Mouse (Mus musculus) bone marrow, adult 2 months (tissue): ENCODE data around the gene Pmfbp1. TPM values are rescaled to one million over a fixed set of nuclear protein-coding genes. Genes with fewer than 3 reads are reported as not detected.
"Not testable (repeated sequence)": the region's sequence is repeated elsewhere in the genome, so short reads cannot be mapped to it uniquely, and the experiment has no call there.

Experiments used
- H3K27ac ChIP-seq: fragments of 200-500 bp; 2 replicates; pipeline ENCODE4 v1.5.1; 2012; ENCODE audit warnings: low read depth, mild to moderate bottlenecking, control low read depth, inconsistent platforms, low read length; ENCODE audit not compliant: control insufficient read depth, poor library complexity, insufficient read depth
- H3K4me1 ChIP-seq: fragments of 200-500 bp; 2 replicates; pipeline ENCODE4 v1.6.1; 2011; ENCODE audit warnings: low read length; ENCODE audit not compliant: control insufficient read depth, insufficient read depth
- H3K4me3 ChIP-seq: fragments of 200-500 bp; replicated peaks from 2 replicates; pipeline ENCODE3; 2011; ENCODE audit warnings: mild to moderate bottlenecking, low read depth, low read length, control low read depth; ENCODE audit not compliant: control insufficient read depth
- CTCF ChIP-seq: fragments of 200-500 bp; IDR thresholded peaks from 2 replicates; pipeline ENCODE4 v1.5.1; 2011; ENCODE audit warnings: low read length, control low read depth; ENCODE audit not compliant: control insufficient read depth, insufficient read depth
- POLR2A ChIP-seq: fragments of 200-500 bp; IDR thresholded peaks from 2 replicates; pipeline ENCODE4 v1.6.1; 2011; ENCODE audit warnings: low read depth, mild to moderate bottlenecking, control low read depth, low read length, borderline replicate concordance; ENCODE audit not compliant: control insufficient read depth
- WGBS: fragments of 180-500 bp; shearing (Covaris S2); methylation state at CpG from one replicate; pipeline ENCODE4 v1.1.7; 2018; 5-methylcytosine and 5-hydroxymethylcytosine counted together
- polyA plus RNA-seq: library from polyadenylated mRNA; stranded (reverse); fragments of >200 nt; gene quantifications from 2 replicates; pipeline ENCODE4 v1.2.4, GENCODE M21; 2011; ENCODE audit warnings: low replicate concordance; ENCODE audit not compliant: missing spikeins, insufficient read depth, insufficient read length

Gene Pmfbp1
- polyA plus RNA-seq = not detected in 2 replicates

GRCm38 (mm10) chr8:109493727-109494126 is at the start of gene Pmfbp1:
TSS of gene Pmfbp1 (plus strand) at chr8:109494027.
- WGBS = 87% methylated on average over 6 of the region's 6 CpGs
- no peak within 1 kb of the TSS for H3K27ac ChIP-seq
- no peak within 1 kb of the TSS for H3K4me3 ChIP-seq
- TF ChIP-seq POLR2A (no peak), CTCF (no peak)
- no peaks in the 10 kb centered on the region for H3K4me1 ChIP-seq

- not testable (repeated sequence) for H3K4me1 ChIP-seq, H3K27ac ChIP-seq, H3K4me3 ChIP-seq
- WGBS = 29% methylated on average over 7 of the region's 7 CpGs
These were observed 46.9 kb upstream of the Pmfbp1 start for GRCm38 (mm10) chr8:109446896-109447295.

GRCm38 (mm10) chr8:109451000-109451399 is 42.8 kb upstream of the Pmfbp1 start:
- no peak for TF ChIP-seq CTCF
- no peak for TF ChIP-seq POLR2A
- H3K4me1 ChIP-seq = no peaks in the 10 kb centered on the region

DNA sequence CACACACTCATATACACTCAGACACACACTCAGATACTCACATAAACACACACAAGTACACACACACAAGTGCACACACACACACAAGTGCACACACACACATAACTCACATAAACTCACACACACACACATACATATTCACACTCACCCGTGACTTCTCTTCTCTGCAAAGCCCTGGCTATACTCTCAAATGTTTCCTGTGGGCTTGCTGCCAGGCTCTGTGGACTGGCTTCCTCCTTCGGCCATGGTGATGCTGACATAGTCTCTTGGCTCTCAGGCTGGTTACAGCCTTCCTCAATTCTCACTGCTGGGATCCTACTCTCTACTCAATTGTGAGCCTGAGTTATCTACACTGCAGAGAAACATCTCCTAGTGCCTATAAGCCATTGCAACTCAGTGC is 38.7 kb upstream of the Pmfbp1 start:
- Histone ChIP-seq H3K4me3 (no peak overlapping the region), H3K27ac (no peak overlapping the region), H3K4me1 (no peaks in the 10 kb centered on the region)
- WGBS = 1% methylated on average over 2 of the region's 2 CpGs
- TF ChIP-seq CTCF (no peak), POLR2A (no peak)

More at GRCm38 (mm10) chr8:109451000-109451399, 42.8 kb upstream of the Pmfbp1 start:
- WGBS = 75% methylated on average over 7 of the region's 7 CpGs
- Histone ChIP-seq H3K27ac (no peak overlapping the region), H3K4me3 (no peak overlapping the region)

GRCm38 (mm10) chr8:109457387-109457786 is 36.4 kb upstream of the Pmfbp1 start:
- H3K4me1 ChIP-seq = no peaks in the 10 kb centered on the region
- H3K4me3 ChIP-seq = no peak overlapping the region
- WGBS = 86% methylated on average over 8 of the region's 8 CpGs
- H3K27ac ChIP-seq = no peak overlapping the region
- TF ChIP-seq CTCF (no peak), POLR2A (no peak)

GRCm38 (mm10) chr8:109458580-109458979 is 35.2 kb upstream of the Pmfbp1 start:
- WGBS = 81% methylated on average over 12 of the region's 12 CpGs
- Histone ChIP-seq H3K4me3 (no peak overlapping the region), H3K27ac (no peak overlapping the region), H3K4me1 (no peaks in the 10 kb centered on the region)
- TF ChIP-seq CTCF (no peak), POLR2A (no peak)

GRCm38 (mm10) chr8:109463075-109463474 is 30.8 kb upstream of the Pmfbp1 start:
- 8% methylated on average over 2 of the region's 2 CpGs for WGBS
- no peaks in the 10 kb centered on the region; the same call in 1 of the 2 replicates for H3K4me1 ChIP-seq
- no peak overlapping the region for H3K4me3 ChIP-seq
- TF ChIP-seq POLR2A (no peak), CTCF (no peak)
- no peak overlapping the region for H3K27ac ChIP-seq

- Histone ChIP-seq H3K27ac (no peak overlapping the region), H3K4me3 (no peak overlapping the region), H3K4me1 (no peaks in the 10 kb centered on the region; the same call in 1 of the 2 replicates)
- TF ChIP-seq POLR2A = no peak
- TF ChIP-seq CTCF = no peak
- WGBS = 30% methylated on average over 13 of the region's 13 CpGs
These were observed 30.0 kb upstream of the Pmfbp1 start for GRCm38 (mm10) chr8:109463677-109464313.

- WGBS = 32% methylated on average over 15 of the region's 15 CpGs
- Histone ChIP-seq H3K4me1 (no peaks in the 10 kb centered on the region; the same call in 1 of the 2 replicates), H3K4me3 (no peak overlapping the region), H3K27ac (no peak overlapping the region)
- TF ChIP-seq POLR2A (no peak), CTCF (no peak)
These were observed 29.4 kb upstream of the Pmfbp1 start for GRCm38 (mm10) chr8:109464451-109464891.
